Mouse (Mus musculus) liver, adult 2 months (tissue): Measurements from ENCODE around the gene Trappc2l.

Experiments used
- CTCF ChIP-seq: fragments of 200-500 bp; IDR thresholded peaks from 2 replicates; pipeline ENCODE4 v1.5.1; 2011; ENCODE audit warnings: low read depth, low read length, control low read depth
- POLR2A ChIP-seq: fragments of 200-500 bp; IDR thresholded peaks from 2 replicates; pipeline ENCODE4 v1.6.1; 2011; ENCODE audit warnings: low read length, control low read depth; ENCODE audit not compliant: insufficient read depth; ENCODE audit errors: extremely low read depth

DNA sequence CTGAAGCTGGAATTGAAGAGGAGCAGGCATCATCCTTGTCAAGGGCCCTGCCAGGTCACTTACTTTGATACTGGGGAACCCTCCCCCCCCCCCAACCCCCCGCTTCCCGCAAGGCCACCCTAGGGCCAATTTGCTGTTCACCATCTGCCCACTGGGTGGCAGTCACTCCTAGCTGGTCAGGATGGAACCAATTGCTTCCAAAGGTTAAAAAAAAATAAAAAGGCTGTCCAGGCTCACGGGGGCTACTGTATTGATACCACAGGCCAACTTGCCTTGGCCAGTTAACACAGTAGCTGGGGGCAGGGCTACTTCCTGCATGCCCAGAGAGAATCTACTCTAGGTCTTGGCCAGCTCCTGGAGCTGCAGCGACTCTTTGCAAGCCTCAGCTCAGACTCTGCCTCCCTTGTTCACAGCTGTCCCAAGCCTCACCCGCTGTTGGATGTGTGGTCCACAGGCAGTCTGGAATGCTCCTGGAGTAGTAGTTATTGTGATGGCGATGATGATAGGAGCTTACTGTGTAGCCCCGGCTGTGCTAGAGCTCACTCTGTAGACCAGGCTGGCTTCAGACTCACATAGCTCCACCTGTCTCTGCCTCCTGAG is 6.6 kb downstream of the Trappc2l start:
- TF ChIP-seq CTCF (peak; percentile 74), POLR2A (no peak)
